Mouse (Mus musculus) thymus, postnatal 25 days (tissue): ENCODE measurements around the gene Pithd1.

Experiments used
- DNase-seq: peaks from one replicate; pipeline ENCODE4 v3.0.0; 2022

Gene Pithd1

DNA sequence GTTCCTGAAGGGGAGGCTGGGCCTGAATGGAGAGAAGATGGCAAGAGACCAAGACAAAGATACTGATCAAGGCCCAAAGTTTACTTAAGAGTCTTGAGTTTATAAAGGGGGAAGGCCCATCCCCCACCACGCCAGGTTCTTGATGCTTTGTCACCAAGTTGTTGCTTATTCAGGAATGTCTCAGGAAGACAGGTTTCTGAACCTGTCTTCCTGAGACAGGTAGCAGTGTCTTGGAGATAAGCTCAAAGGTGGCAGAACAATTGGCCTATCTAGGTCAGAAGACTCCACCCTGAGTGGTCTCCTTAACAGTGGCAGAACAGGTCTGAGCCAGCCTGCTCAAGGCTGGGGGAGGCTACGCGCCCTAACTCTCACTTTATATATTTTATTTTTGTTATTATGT is 60.2 kb downstream of the Pithd1 start:
- no peak for DNase-seq

DNA sequence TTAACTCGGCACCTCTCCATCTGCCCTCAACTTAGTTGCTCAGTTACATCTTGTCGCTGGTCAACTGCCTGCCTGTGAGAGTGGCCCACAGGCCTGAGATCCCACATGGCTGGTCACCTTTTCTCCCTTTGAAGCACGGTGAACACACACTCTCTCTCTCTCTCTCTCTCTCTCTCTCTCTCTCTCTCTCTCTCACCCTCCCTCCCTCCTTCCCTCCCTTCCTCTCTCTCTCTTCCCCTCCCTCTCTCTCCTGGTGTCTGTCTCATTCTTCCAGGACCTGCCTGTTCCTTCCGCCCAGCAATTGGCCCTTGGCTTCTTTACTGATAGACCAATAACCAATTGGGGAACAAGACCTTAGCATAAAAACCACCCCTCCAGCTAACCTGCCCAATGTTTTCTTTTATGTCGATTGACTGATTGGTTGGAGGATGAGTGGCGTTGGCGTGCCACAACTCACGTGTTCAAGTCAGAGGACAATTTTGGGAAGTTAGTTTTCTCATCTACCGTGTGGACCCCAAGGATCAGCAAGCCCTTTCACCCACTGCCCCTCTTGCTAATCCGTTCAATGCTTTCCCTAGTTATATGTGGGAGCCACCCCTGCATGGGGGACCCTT is 60.8 kb downstream of the Pithd1 start:
- no peak for DNase-seq
